Mouse (Mus musculus) liver, embryonic 16.5 days (tissue): Measurements from ENCODE around the gene Psenen. TPM values are rescaled to one million over a fixed set of nuclear protein-coding genes. Genes with fewer than 3 reads are reported as not detected.

Source experiments
- ATAC-seq: fragments of 200-750 bp; cut with Nextera tagmentation; 2 replicates; pipeline ENCODE4 v1.8.0; 2017; ENCODE audit warnings: low read depth, mild to moderate bottlenecking, moderate number of reproducible peaks, moderate library complexity
- H3K27ac ChIP-seq: fragments of 300-500 bp; sonication (generic); 2 replicates; pipeline ENCODE4 v1.5.1; 2014; ENCODE audit warnings: mild to moderate bottlenecking, low read length
- H3K27me3 ChIP-seq: fragments of 300-500 bp; sonication (generic); 2 replicates; pipeline ENCODE4 v1.6.1; 2014; ENCODE audit warnings: low read depth, low read length, mixed read lengths; ENCODE audit not compliant: control insufficient read depth, insufficient read depth
- H3K36me3 ChIP-seq: fragments of 300-500 bp; sonication (generic); 2 replicates; pipeline ENCODE4 v1.6.1; 2014; ENCODE audit warnings: mild to moderate bottlenecking; ENCODE audit not compliant: control insufficient read depth, insufficient read depth
- H3K4me1 ChIP-seq: fragments of 300-500 bp; sonication (generic); 2 replicates; pipeline ENCODE4 v1.6.1; 2014; ENCODE audit warnings: low read depth, low read length, mixed read lengths; ENCODE audit not compliant: control insufficient read depth
- H3K4me2 ChIP-seq: fragments of 300-500 bp; sonication (generic); 2 replicates; pipeline ENCODE4 v1.6.1; 2014; ENCODE audit warnings: low read depth, low read length, mixed read lengths
- H3K4me3 ChIP-seq: fragments of 300-500 bp; sonication (generic); 2 replicates; pipeline ENCODE4 v1.5.1; 2014; ENCODE audit warnings: low read depth, mild to moderate bottlenecking, low read length
- H3K9ac ChIP-seq: fragments of 300-500 bp; sonication (generic); 2 replicates; pipeline ENCODE4 v1.6.1; 2014; ENCODE audit warnings: low read depth, low read length
- H3K9me3 ChIP-seq: fragments of 300-500 bp; sonication (generic); replicated peaks from 2 replicates; pipeline ENCODE4 v1.6.1; 2016; ENCODE audit warnings: low read length; ENCODE audit not compliant: control insufficient read depth
- WGBS: fragments of 180-500 bp; shearing (Covaris S2); extraction: QIAGEN DNeasy Blood & Tissue Kit; methylation state at CpG from one replicate; pipeline ENCODE4 v1.1.7; 2014; ENCODE audit not compliant: insufficient replicate concordance; 5-methylcytosine and 5-hydroxymethylcytosine counted together
- polyA plus RNA-seq: library from polyadenylated mRNA; unstranded; fragments of >200 nt; fragmentation: Nextera tagmentation; extraction: Ambion mirVana; gene quantifications from 2 replicates; pipeline ENCODE4 v1.2.1, GENCODE M21; 2015

The Psenen gene
- polyA plus RNA-seq, 1 experiment from 2014 or later, result 65.0 TPM

DNA sequence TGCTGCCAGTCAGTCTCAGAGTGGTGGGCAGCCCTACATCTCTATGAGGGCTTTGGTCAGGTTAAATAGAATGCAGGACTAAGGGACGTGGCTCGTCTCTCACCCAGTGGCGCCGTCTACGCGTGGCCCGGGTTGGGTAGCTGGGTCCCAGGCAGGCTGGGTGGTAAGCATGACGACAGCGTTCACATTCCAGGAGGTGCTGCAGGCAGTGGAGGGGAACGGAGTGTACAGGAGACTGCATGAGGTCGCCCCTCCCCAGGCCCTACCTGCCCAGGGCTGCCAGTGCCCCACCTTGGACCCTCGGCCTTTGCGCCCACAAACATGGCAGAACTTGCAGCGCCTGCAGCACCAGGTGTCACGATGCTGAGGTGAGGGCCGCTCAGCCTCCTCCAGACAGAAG, 18.1 kb upstream of the Psenen start:
- H3K27ac ChIP-seq, result no peak overlapping the region
- peaks cover 79% of the 10 kb centered on the region for H3K36me3 ChIP-seq
- no peaks in the 10 kb centered on the region for H3K27me3 ChIP-seq
- no peaks in the 10 kb centered on the region for H3K9me3 ChIP-seq
- no peak for ATAC-seq
- H3K9ac ChIP-seq, result no peak overlapping the region
- no peak overlapping the region for H3K4me3 ChIP-seq
- 86% methylated on average over 16 of the region's 16 CpGs for WGBS
- H3K4me1 ChIP-seq, result peaks cover under 1% of the 10 kb centered on the region
- H3K4me2 ChIP-seq, result no peak overlapping the region

DNA sequence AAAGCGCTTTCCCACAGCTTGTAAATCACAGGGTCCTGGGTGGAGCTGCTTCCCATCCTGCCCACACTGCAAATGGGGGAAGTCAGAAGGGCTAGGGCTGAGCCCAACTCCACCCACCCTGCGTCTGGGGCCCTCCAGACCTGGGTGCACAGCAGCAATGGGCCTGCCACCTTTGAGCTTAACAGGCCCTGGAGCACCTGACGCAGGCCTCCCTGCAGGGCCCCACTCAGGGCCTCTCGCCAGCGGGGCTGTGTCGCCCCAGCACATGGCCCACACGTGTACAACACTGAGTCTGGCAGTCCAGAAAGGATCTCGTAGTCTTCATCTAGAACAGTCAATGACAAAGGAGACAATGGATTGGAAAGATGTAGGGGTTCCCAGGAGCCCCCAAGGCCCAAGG, 16.5 kb upstream of the Psenen start:
- Histone ChIP-seq H3K9ac (no peak overlapping the region), H3K4me1 (no peaks in the 10 kb centered on the region), H3K9me3 (no peaks in the 10 kb centered on the region), H3K27ac (no peak overlapping the region), H3K36me3 (peaks cover 78% of the 10 kb centered on the region), H3K4me2 (no peak overlapping the region), H3K27me3 (no peaks in the 10 kb centered on the region), H3K4me3 (no peak overlapping the region)
- ATAC-seq, result no peak
- 77% methylated on average over 8 of the region's 8 CpGs for WGBS

DNA sequence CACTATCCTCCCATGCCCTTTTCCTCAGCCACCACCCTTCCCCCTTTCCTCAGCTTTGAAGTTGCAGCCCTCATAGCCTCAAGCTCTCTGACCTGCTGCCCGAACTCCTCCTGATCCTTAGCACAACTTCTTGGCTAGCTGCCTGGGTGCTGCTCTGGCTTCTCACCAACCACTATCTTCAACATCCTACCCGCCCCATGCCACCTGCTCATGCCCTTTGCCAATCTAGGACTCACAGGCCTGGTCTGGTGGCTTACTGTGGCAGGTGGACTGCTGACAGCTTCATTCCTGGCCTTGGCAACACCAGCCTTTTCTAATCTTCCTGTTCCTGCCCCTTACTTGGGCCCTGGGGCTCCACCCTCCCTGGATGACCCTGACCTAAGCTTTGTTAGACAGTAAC, 9.5 kb upstream of the Psenen start:
- Histone ChIP-seq H3K4me3 (no peak overlapping the region), H3K4me1 (peaks cover 7% of the 10 kb centered on the region), H3K27me3 (no peaks in the 10 kb centered on the region), H3K27ac (no peak overlapping the region), H3K4me2 (no peak overlapping the region), H3K9ac (no peak overlapping the region), H3K36me3 (peaks cover 85% of the 10 kb centered on the region), H3K9me3 (no peaks in the 10 kb centered on the region)
- 55% methylated on average over 2 of the region's 2 CpGs for WGBS
- 0 out of 2 replicates have a peak, but pooled peaks have one; percentile 28 for ATAC-seq

DNA sequence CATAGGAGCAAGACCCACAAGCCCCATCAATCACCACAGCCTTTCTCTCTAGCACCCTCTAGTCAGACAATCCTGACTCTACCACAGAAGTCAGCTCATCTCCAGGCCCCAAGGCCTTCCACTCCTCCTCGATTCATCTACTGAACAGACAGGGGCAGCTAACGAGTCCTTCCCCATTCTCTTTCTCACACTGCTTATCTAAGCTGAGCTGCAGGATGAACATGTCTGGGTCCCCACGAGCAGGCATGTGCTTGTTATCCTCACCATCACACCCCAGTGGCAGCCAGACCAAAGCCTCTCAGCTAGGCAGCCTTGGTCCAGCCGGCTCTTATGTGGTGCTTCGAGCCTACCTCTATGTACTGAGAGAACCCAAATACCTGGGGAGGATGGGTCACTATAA, 9.0 kb upstream of the Psenen start:
- WGBS, result 46% methylated on average over 5 of the region's 5 CpGs
- Histone ChIP-seq H3K4me3 (no peak overlapping the region), H3K36me3 (peaks cover 82% of the 10 kb centered on the region), H3K9me3 (no peaks in the 10 kb centered on the region), H3K4me1 (peaks cover 7% of the 10 kb centered on the region), H3K27ac (no peak overlapping the region), H3K9ac (no peak overlapping the region), H3K27me3 (no peaks in the 10 kb centered on the region), H3K4me2 (no peak overlapping the region)
- peak; percentile 27; the same call in 1 of the 2 replicates for ATAC-seq

DNA sequence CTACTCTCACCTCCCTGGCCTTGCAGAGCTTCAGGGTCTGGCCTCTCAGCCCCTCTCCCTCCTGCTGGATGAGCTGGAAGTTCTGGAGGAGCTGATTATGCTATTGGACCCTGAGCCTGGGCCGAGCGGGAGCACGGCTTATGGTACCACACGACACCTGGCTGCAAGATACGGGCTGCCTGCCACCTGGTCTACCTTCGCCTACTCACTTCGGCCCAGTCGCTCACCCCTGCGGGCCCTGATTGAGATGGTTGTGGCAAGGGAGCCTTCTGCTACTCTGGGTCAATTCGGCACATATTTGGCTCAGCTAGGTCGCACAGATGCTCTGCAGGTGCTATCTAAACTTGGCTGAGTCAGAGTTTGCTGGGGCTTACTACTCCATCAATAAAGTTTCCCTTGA, 4.1 kb upstream of the Psenen start:
- 83% methylated on average over 11 of the region's 11 CpGs for WGBS
- no peak for ATAC-seq

DNA sequence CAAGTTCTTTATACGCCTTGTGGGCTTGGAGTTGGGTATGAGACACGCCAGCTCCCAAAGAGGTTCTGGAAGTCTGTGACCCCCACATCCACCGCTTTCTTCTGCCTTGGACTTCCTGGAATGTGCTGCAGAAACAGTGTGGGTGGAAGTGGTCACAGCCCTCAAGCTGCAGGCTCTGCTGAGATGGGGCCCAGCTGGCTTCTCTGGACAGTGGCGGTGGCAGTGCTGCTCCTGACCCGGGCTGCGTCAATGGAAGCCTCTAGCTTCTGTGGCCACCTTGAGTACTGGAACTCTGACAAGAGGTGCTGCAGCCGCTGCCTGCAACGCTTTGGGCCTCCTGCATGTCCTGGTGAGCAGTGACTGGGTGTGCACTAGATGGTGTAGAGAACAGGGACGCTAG, 2.6 kb upstream of the Psenen start:
- Histone ChIP-seq H3K4me3 (no peak overlapping the region), H3K9me3 (no peaks in the 10 kb centered on the region), H3K36me3 (peaks cover 30% of the 10 kb centered on the region)

More for the DNA sequence above, 4.1 kb upstream of the Psenen start:
- H3K36me3 ChIP-seq, result peaks cover 38% of the 10 kb centered on the region
- no peak overlapping the region for H3K4me3 ChIP-seq
- H3K4me2 ChIP-seq, result no peak overlapping the region
- no peak overlapping the region for H3K27ac ChIP-seq
- H3K4me1 ChIP-seq, result peaks cover 8% of the 10 kb centered on the region
- H3K9ac ChIP-seq, result no peak overlapping the region
- H3K27me3 ChIP-seq, result no peaks in the 10 kb centered on the region
- H3K9me3 ChIP-seq, result no peaks in the 10 kb centered on the region

DNA sequence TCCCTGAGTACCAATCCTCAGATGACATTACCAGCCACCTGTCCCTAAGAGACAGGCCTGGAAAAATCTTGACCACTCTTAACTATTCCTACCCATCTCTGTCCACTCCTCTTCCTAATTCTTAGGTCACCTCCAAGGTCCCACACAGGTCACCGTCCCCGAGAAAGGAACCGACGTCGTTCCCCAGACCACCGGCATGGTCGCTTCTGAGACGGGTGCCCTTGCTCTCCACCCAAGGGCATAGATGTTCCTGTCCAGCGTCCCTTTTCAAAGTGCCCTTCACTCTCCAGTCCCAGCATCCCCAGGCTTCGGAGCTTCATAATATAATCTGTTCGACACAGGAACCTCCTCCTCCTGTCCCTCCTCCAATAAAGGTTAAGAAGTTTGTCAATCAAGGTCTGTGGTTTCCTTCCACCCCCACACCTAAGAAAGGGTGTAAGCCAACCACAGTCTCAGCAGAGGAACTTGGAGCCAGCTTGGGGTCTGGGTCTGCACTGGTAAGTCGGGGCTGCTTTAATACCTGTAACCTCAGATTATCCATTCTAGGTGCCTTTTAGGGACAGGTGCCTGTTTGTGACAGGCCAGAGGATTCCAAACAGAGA, 1.6 kb upstream of the Psenen start, which contains the start of gene Igflr1:
Igflr1 (plus strand) TSS at position 458 of the 602 bp plus-strand sequence.
- WGBS, result 87% methylated on average over 12 of the region's 12 CpGs
- H3K4me2 ChIP-seq, result peak within 1 kb of the TSS; percentile 73
- H3K4me3 ChIP-seq, result no peak within 1 kb of the TSS; the same call in 1 of the 2 replicates
- H3K9ac ChIP-seq, result no peak within 1 kb of the TSS
- peaks cover 15% of the 10 kb centered on the region for H3K4me1 ChIP-seq
- no peak within 1 kb of the TSS; the same call in 1 of the 2 replicates for H3K27ac ChIP-seq
- ATAC-seq, result no peak
- no peaks in the 10 kb centered on the region for H3K27me3 ChIP-seq
- peaks cover 22% of the 10 kb centered on the region for H3K36me3 ChIP-seq
- no peaks in the 10 kb centered on the region for H3K9me3 ChIP-seq

More for the DNA sequence above, 2.6 kb upstream of the Psenen start:
- WGBS, result 78% methylated on average over 9 of the region's 9 CpGs
- H3K9ac ChIP-seq, result no peak overlapping the region
- H3K27ac ChIP-seq, result no peak overlapping the region
- no peak overlapping the region for H3K4me2 ChIP-seq
- no peak for ATAC-seq
- H3K27me3 ChIP-seq, result no peaks in the 10 kb centered on the region
- peaks cover 11% of the 10 kb centered on the region for H3K4me1 ChIP-seq

DNA sequence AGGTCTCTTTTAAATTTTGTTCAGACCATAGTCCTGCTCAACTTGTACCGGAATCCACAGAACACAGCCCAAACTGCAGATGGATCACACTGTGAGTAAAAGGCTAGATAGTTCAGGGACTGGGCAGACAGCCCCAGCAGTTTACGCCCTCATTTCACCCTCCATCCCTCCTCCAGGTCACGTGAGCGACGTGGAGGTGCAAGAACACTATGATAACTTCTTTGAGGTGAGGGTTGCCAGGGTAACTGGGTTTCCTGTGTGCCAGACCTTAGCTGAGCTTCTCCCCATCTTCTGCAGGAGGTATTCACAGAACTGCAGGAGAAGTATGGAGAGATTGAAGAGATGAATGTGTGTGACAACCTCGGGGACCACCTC, 466 bp upstream of the Psenen start:
- H3K27me3 ChIP-seq, result no peaks in the 10 kb centered on the region
- H3K4me1 ChIP-seq, result peaks cover 20% of the 10 kb centered on the region
- WGBS, result 25% methylated on average over 6 of the region's 6 CpGs
- peaks cover 10% of the 10 kb centered on the region for H3K36me3 ChIP-seq
- H3K9me3 ChIP-seq, result no peaks in the 10 kb centered on the region
- peak overlapping the region; percentile 90 for H3K9ac ChIP-seq
- peak overlapping the region; percentile 98 for H3K27ac ChIP-seq
- no peak for ATAC-seq
- peak overlapping the region; percentile 73 for H3K4me2 ChIP-seq
- H3K4me3 ChIP-seq, result peak overlapping the region; percentile 95

DNA sequence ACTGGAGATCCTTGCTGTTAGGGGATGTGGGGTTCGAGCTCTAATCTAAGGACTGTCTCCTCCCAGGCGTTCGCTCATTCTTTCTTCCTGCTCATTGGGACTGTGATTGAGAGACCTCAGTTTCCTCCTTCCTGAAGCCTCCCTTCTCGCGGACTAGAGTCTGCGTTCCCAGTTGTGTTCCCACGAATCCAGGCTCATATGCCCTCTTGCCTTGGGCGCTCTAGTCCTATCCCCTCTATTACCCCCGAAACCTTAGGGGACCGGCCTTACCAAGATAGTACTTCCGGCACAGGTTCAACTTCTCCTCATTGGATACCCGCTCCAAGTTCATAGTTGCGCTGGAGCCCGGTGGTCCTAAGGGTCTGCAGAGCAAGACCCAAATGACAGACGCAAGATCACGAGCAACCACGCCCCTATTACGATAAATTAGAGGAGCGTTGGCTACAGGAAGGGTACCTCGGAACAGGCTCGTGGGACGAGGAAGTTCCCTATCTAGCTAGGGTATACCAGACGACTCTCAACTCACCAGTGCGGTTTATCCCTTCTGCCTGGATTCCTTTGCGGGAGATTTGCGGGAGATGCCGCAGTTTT, 806 bp downstream of the Psenen start:
- H3K27me3 ChIP-seq, result no peaks in the 10 kb centered on the region
- H3K4me1 ChIP-seq, result peaks cover 31% of the 10 kb centered on the region
- 0% methylated on average over 27 of the region's 27 CpGs for WGBS
- H3K9ac ChIP-seq, result peak overlapping the region; percentile 90
- H3K27ac ChIP-seq, result peak overlapping the region; percentile 82
- peak overlapping the region; percentile 95 for H3K4me3 ChIP-seq
- ATAC-seq, result no peak
- peak overlapping the region; percentile 73 for H3K4me2 ChIP-seq
- H3K9me3 ChIP-seq, result no peaks in the 10 kb centered on the region
- peaks cover 3% of the 10 kb centered on the region; the same call in 1 of the 2 replicates for H3K36me3 ChIP-seq
